Mouse (Mus musculus) frontal cortex, postnatal 36 days (tissue): ENCODE data around the gene Rfx8.
A peak's percentile ranks its signal among the peaks of the same experiment; 100 is the strongest.

Experiments
- DNase-seq, 2 experiments: peaks; one replicate each; pipeline ENCODE4 v3.0.0; 2022; ENCODE audit warnings: low spot score in 2 of 2

Gene Rfx8

DNA sequence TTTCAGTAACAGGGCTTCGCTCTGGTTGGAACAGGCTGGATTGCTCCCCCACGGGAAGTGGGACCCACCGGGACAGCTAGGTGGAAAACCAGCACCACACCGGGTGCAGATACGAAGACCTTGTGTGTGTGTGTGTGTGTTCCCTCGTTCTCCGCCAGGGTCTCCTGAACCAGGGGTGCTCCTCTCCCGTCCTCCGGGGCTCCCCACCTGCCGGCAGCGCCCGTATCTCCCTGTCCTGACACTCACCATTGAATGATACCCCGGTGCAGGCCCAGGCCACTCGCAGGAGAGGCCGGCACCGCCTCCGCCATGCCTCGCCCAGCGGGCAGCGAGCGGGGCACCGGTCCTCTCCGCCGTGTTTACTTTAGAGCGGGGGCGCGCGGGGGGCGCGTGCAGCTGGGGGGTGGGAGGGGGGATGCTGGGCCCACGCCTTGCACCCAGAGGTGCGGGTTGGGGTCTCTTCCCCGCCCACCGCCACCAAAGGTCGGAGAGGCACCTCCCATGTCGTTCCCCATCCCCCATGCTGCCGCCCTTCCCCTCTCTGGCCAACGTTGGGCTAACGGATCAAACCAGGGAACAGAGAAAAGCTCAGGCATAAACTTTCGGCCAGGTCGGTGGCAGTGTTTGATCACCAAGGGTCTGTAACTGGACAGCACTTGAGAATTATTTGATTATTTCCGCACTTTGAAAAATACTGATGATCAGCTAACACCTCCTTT, at the start of gene Rfx8:
Rfx8 (minus strand) TSS at position 366 of the 719 bp plus-strand sequence.
- no peak for DNase-seq

DNA sequence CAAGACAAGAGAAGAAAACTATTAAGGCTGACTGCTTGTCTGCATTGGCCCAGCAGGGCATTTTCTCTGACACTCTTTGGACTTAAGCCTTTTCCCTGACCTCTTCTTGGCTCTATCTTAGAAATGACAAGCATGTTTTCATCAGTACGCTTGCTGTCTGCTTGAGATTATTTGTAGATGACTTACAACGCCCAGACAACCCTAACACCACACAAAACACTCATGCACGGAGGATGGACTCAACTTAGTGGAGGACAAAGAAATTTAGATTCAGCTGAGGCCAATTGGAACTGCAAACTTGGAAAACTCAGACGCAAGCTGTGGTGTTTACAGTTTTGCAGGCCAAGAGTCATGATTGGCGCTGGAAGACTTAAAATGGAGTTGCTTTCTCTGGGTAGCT, 49.6 kb upstream of the Rfx8 start:
- DNase-seq = no peak

DNA sequence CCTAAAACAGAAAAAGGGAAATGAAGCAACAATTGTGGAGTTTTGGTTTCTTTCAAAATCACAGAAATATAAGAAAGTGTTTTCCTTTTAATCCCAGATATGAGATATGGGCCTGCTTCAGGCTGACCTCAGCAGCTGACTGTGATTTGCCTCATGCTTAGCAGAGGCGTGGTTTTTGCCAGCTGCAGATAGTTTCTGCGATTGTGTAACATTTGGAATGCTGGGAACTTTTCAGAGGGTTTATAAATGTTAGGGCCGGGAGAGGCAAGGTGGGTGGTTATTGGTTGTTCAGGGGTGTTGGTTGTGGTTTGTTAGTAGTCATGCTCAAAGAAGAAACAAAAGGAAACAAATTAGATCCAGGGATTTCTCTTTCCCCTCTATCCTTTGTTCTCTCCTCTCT, 47.2 kb upstream of the Rfx8 start:
- DNase-seq = no peak

GRCm38 (mm10) chr1:39765854-39766493, 45.2 kb upstream of the Rfx8 start:
- DNase-seq = no peak

DNA sequence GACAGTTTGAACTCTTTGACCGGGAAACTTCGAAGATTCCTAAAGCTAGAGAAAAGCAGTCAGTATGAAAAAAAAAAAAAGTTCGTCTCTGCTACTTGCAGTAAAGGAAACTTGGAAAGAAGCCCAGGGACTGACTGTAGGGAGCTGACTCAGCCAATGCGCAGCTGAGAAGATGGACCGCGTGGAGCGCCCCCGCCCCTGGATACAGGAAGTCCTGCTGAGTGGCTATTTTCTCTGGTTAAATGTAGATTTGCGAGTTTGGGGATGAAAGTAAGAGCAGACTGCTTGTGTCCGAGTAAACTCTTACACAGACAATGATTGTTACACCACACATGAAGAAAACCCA, 41.2 kb upstream of the Rfx8 start:
- DNase-seq = peak; percentile 76 to 85

GRCm38 (mm10) chr1:39761211-39762024, 40.6 kb upstream of the Rfx8 start:
- peak; percentile 56 to 73 for DNase-seq

- DNase-seq = no peak
These were observed 39.5 kb upstream of the Rfx8 start for GRCm38 (mm10) chr1:39760181-39760715.

- DNase-seq = no peak
These were observed 38.7 kb upstream of the Rfx8 start for GRCm38 (mm10) chr1:39759231-39760175.

- no peak for DNase-seq
These were observed 37.4 kb upstream of the Rfx8 start for GRCm38 (mm10) chr1:39758244-39758643.

DNA sequence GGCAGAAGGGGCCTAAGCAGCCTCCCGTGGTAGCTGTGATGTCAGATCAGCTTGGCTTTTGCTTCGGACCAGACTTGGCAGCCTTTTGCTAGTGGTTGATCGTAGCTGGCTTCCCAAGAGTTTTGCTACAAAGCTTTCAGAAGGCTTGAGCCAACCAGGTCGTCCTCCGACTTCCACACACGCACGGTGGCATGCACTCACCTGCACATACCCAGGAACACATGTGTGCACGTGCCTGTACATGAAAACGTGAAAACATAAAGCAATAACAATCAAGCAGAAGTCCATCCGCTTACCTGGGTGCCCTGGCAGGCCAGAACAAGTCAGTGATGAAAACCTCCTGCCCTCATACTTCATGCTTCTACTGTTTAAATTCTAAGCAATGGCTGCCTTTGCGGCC, 36.2 kb upstream of the Rfx8 start:
- no peak for DNase-seq

DNA sequence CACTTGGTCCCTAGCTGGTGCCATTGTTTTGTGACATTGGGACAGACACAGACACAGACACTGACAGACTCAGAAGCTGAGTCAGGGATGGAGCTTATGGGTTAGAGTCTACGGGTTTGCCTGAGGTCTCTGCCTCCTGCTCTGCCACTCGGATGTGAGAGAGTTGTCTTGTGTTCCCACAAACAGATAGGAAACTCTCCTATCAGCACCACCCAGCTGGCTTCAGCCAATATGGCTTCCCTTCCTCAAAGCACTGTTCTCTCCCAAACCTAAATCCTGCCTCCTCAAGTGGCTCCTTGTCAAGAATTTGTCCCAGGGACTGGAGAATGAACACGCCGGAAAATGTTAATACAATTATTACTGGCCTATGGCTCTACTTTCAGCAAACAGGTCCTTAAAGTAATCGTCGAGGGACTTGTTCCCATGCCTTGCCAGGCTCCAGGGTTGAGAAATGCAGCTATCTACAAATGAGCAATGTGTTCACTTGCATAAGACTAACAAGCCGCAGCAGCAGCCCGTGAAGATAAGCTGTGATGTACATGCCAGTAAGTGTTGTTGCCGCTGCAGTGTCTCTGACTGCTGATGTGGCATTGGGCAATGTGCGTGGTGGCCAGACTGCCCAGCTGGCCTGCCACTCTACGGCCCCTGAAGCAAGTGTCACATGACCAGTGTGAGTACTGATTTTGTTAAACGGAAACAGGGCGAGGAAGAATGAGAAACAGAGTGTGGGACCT, 33.6 kb upstream of the Rfx8 start:
- DNase-seq = no peak

- DNase-seq = no peak
These were observed 30.7 kb upstream of the Rfx8 start for GRCm38 (mm10) chr1:39751537-39751936.

DNA sequence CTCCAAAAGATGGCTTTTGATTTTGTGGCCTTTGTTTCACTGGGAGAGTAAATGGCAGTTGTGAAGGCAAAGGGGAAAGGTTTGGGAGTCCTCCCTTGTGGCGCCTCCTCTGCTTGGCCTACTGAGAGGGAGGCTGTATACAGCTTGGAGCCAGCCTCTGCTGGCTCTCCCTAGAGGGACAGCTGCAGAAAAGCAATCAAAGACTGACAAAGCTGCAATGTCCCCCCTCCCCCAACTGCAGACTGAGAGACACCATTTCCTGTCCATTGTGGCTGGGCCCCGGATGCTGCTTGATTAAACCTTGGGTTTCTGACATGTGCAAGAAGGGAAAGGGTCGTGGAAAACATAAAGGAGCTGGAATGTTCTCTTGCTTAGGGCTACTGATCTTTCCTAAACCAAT, 28.9 kb upstream of the Rfx8 start:
- no peak for DNase-seq

DNA sequence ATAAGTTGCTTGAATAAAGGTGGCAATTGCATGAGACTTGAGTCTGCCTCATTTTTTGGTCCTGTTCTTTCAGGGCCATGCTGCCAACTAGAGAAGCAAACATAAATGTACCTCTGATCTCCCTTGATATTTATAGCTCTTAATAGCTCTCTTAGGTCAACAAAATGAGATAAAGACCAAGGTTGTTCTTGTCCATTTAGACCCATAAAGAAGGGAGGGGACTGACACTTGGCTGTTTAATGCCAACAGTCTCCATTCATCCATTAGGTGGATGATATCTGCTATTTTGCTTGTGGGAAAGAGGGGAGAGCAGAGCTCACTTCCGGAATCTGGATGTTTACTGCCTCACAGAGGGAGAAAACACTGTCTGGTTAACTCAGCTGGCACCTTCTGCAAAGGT, 28.4 kb upstream of the Rfx8 start:
- DNase-seq = no peak

- DNase-seq = no peak
These were observed 27.9 kb upstream of the Rfx8 start for GRCm38 (mm10) chr1:39748666-39749065.

GRCm38 (mm10) chr1:39746464-39746863, 25.7 kb upstream of the Rfx8 start:
- DNase-seq = no peak

- no peak for DNase-seq
These were observed 20.2 kb upstream of the Rfx8 start for GRCm38 (mm10) chr1:39740948-39741347.

DNA sequence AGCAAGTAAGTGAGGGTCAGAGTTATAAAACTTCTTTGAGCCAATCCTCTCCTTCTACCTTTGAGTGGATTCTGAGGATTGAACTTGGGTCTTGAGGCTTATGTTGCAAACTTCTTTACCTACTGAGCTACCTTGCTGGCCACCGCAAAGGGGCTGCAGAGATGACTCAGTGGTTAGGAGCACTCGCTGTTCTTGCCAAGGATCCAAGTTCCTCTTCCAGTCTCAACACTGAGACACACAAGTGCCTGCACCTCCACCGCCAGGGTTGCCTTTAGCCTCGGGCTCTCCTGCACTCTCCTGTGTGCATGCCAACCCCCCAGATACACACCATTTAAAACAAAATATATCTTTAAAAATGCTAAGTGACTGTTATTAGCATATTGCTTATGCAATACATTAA, 19.2 kb upstream of the Rfx8 start:
- DNase-seq = no peak

GRCm38 (mm10) chr1:39735927-39736604, 15.3 kb upstream of the Rfx8 start:
- no peak for DNase-seq

GRCm38 (mm10) chr1:39735493-39735892, 14.7 kb upstream of the Rfx8 start:
- DNase-seq = no peak
